8 mouse cellular contexts compared by ENCODE assay signal in genomic region chr10:12921551-12922040, GRCm38 (mm10). TPM values are rescaled to one million over a fixed set of nuclear protein-coding genes. Genes with fewer than 3 reads are reported as not detected.
A peak's percentile ranks its signal among the peaks of the same experiment; 100 is the strongest.
DNase-seq lines count a peak whose midpoint lies in the region; ATAC-seq and TF ChIP-seq lines count a peak whose summit lies in the region.

No protein-coding gene starts in this region.

- no peaks in the 10 kb centered on the region for H3K4me1 ChIP-seq in kidney, embryonic 14.5 days (ENCODE audit: control insufficient read depth, insufficient read depth, low read length)
- H3K4me1 ChIP-seq in bone marrow macrophage, adult 2 months (ENCODE audit: control insufficient read depth, insufficient read depth, low read length) = peaks cover 4% of the 10 kb centered on the region
- H3K4me1 ChIP-seq in forebrain, embryonic 16.5 days (replicated peaks; ENCODE audit: control insufficient read depth, insufficient read depth, low read length) = peaks cover 7% of the 10 kb centered on the region
- peaks cover 8% of the 10 kb centered on the region for H3K4me1 ChIP-seq in limb, embryonic 13.5 days

- no peak for DNase-seq in kidney, adult 11 months
- DNase-seq in neural tube, embryonic 10.5 days (ENCODE audit: extremely low spot score, low spot score) = peak; percentile 23
- no peak for DNase-seq in right cerebral cortex, adult 18-20 months
- DNase-seq in layer of hippocampus, adult 18-20 months (ENCODE audit: low spot score in 2 of 2) = no peak

- H3K27ac ChIP-seq in kidney, embryonic 14.5 days (ENCODE audit: low read depth, low read length) = no peak overlapping the region
- H3K27ac ChIP-seq in bone marrow macrophage, adult 2 months (ENCODE audit: insufficient read depth, low read depth, low read length) = no peak overlapping the region
- no peak overlapping the region for H3K27ac ChIP-seq in forebrain, embryonic 16.5 days (ENCODE audit: low read length)
- no peak overlapping the region for H3K27ac ChIP-seq in limb, embryonic 13.5 days

- no peak for TF ChIP-seq CTCF in bone marrow macrophage, adult 2 months (IDR thresholded peaks at IDR 0.05; ENCODE audit: low read depth, low read length)

- no peak for ATAC-seq in kidney, embryonic 14.5 days (ENCODE audit: low FRiP score, low TSS enrichment)
- ATAC-seq in forebrain, embryonic 16.5 days = no peak
- no peak for ATAC-seq in limb, embryonic 13.5 days (ENCODE audit: low FRiP score, low read depth)

- H3K9me3 ChIP-seq in kidney, embryonic 14.5 days (ENCODE audit: control insufficient read depth, low read length) = no peaks in the 10 kb centered on the region
- no peaks in the 10 kb centered on the region for H3K9me3 ChIP-seq in forebrain, embryonic 16.5 days (ENCODE audit: control insufficient read depth, low read length)
- H3K9me3 ChIP-seq in limb, embryonic 13.5 days = no peaks in the 10 kb centered on the region

- TF ChIP-seq POLR2A in bone marrow macrophage, adult 2 months (IDR thresholded peaks at IDR 0.05; ENCODE audit: borderline replicate concordance, low read depth, low read length) = no peak

- peak overlapping the region; percentile 62 for H3K4me3 ChIP-seq in kidney, embryonic 14.5 days (ENCODE audit: low read length)
- H3K4me3 ChIP-seq in bone marrow macrophage, adult 2 months (ENCODE audit: insufficient read depth, low read length) = peak overlapping the region; percentile 87
- peak overlapping the region; percentile 62 for H3K4me3 ChIP-seq in forebrain, embryonic 16.5 days (replicated peaks; ENCODE audit: low read length)
- peak overlapping the region; percentile 64 for H3K4me3 ChIP-seq in limb, embryonic 13.5 days

- WGBS in kidney, embryonic 14.5 days = 54% methylated on average over 11 of the region's 11 CpGs
- 41% methylated on average over 11 of the region's 11 CpGs for WGBS in forebrain, embryonic 16.5 days
- 44% methylated on average over 11 of the region's 11 CpGs for WGBS in limb, embryonic 13.5 days

- no peaks in the 10 kb centered on the region for H3K27me3 ChIP-seq in kidney, embryonic 14.5 days (ENCODE audit: control insufficient read depth, insufficient read depth, low read length)
- H3K27me3 ChIP-seq in forebrain, embryonic 16.5 days (replicated peaks; ENCODE audit: control insufficient read depth, insufficient read depth, low read length) = no peaks in the 10 kb centered on the region
- H3K27me3 ChIP-seq in limb, embryonic 13.5 days = no peaks in the 10 kb centered on the region

- no peak overlapping the region for H3K9ac ChIP-seq in kidney, embryonic 14.5 days (ENCODE audit: low read depth, low read length)
- H3K9ac ChIP-seq in forebrain, embryonic 16.5 days (replicated peaks; ENCODE audit: low read depth, low read length) = no peak overlapping the region
- no peak overlapping the region for H3K9ac ChIP-seq in limb, embryonic 13.5 days

- no peaks in the 10 kb centered on the region for H3K36me3 ChIP-seq in kidney, embryonic 14.5 days (ENCODE audit: control insufficient read depth, insufficient read depth, low read length)
- no peaks in the 10 kb centered on the region for H3K36me3 ChIP-seq in forebrain, embryonic 16.5 days (ENCODE audit: control insufficient read depth, insufficient read depth)
- no peaks in the 10 kb centered on the region for H3K36me3 ChIP-seq in limb, embryonic 13.5 days

- peak overlapping the region; percentile 41 for H3K4me2 ChIP-seq in kidney, embryonic 14.5 days (replicated peaks; ENCODE audit: low read depth, low read length)
- peak overlapping the region; percentile 74 for H3K4me2 ChIP-seq in forebrain, embryonic 16.5 days (ENCODE audit: low read length)
- peak overlapping the region; percentile 68 for H3K4me2 ChIP-seq in limb, embryonic 13.5 days (replicated peaks)

RNA-seq across cellular contexts. Expression of gene Stx11, which starts 42.5 kb away (rescaled TPM):
- 0.80 and 1.2 TPM in 2 replicates for polyA plus RNA-seq in kidney, embryonic 14.5 days (2014; fragmentation: Nextera tagmentation; extraction: Ambion mirVana)
- 4.0 and 7.9 TPM in 2 replicates for polyA plus RNA-seq in bone marrow macrophage, adult 2 months (2012; ENCODE audit: insufficient read depth, insufficient read length, missing spikeins)
- polyA plus RNA-seq in forebrain, embryonic 16.5 days (2015; fragmentation: Nextera tagmentation; extraction: Ambion mirVana) = 1.3 TPM in 2 replicates
- 2.2 and 3.5 TPM in 2 replicates for polyA plus RNA-seq in limb, embryonic 13.5 days (2015; fragmentation: Nextera tagmentation; extraction: Ambion mirVana)
- under 1 TPM; 0.13 to 0.37 TPM for total RNA-seq in layer of hippocampus, adult 18-20 months (2021)

RNA-seq across cellular contexts. Expression of gene Utrn, which starts 52.4 kb away (rescaled TPM):
- 46.2 and 91.4 TPM in 2 replicates for polyA plus RNA-seq in kidney, embryonic 14.5 days (2014; fragmentation: Nextera tagmentation; extraction: Ambion mirVana)
- 14.5 and 18.1 TPM in 2 replicates for polyA plus RNA-seq in bone marrow macrophage, adult 2 months (2012; ENCODE audit: insufficient read depth, insufficient read length, missing spikeins)
- polyA plus RNA-seq in forebrain, embryonic 16.5 days (2015; fragmentation: Nextera tagmentation; extraction: Ambion mirVana) = 18.8 and 20.3 TPM in 2 replicates
- polyA plus RNA-seq in limb, embryonic 13.5 days (2015; fragmentation: Nextera tagmentation; extraction: Ambion mirVana) = 89.9 and 90.2 TPM in 2 replicates
- total RNA-seq in layer of hippocampus, adult 18-20 months (2021) = 10 to 100 TPM; 32.8 to 34.3 TPM
